Mouse (Mus musculus): ENCODE results near the gene Bad. TPM values are rescaled to one million over a fixed set of nuclear protein-coding genes. Genes with fewer than 3 reads are reported as not detected.

Gene Bad
- polyA plus RNA-seq, 2 experiments, result 76.5 to 77.5 TPM

GRCm38 (mm10) chr19:6942764-6943163, 1.1 kb downstream of the Bad start:
- H3K27ac ChIP-seq (replicated peaks; ENCODE audit: low read depth, low read length), result peak overlapping the region; percentile 90
- no peaks in the 10 kb centered on the region for H3K9me3 ChIP-seq (ENCODE audit: control insufficient read depth, low read length)
- peak overlapping the region; percentile 65 for H3K4me3 ChIP-seq (replicated peaks; ENCODE audit: low read length)
- 28% methylated on average over 5 of the region's 5 CpGs for WGBS
- H3K27me3 ChIP-seq (ENCODE audit: control insufficient read depth, insufficient read depth, low read length), result no peaks in the 10 kb centered on the region
- no peak for TF ChIP-seq POLR2A (IDR thresholded peaks at IDR 0.05; ENCODE audit: borderline replicate concordance, extremely low read depth, insufficient read depth, insufficient read length)
- DNase-seq (ENCODE audit: low spot score) (no peak), ATAC-seq (ENCODE audit: low FRiP score, low read depth) (no peak)
- H3K4me2 ChIP-seq (replicated peaks; ENCODE audit: low read depth, low read length, severe bottlenecking), result peak overlapping the region; percentile 80
- H3K9ac ChIP-seq (ENCODE audit: low read depth, low read length, severe bottlenecking), result peak overlapping the region; percentile 76
- peaks cover 13% of the 10 kb centered on the region for H3K4me1 ChIP-seq (ENCODE audit: control insufficient read depth, insufficient read depth, low read length)
- peaks cover 9% of the 10 kb centered on the region for H3K36me3 ChIP-seq (ENCODE audit: control insufficient read depth, insufficient read depth, low read length)

- H3K27ac ChIP-seq (replicated peaks; ENCODE audit: low read depth, low read length), result no peak overlapping the region
- TF ChIP-seq POLR2A (IDR thresholded peaks at IDR 0.05; ENCODE audit: borderline replicate concordance, extremely low read depth, insufficient read depth, insufficient read length), result no peak
- no peak overlapping the region for H3K4me3 ChIP-seq (replicated peaks; ENCODE audit: low read length)
- H3K9me3 ChIP-seq (ENCODE audit: control insufficient read depth, low read length), result no peaks in the 10 kb centered on the region
- H3K4me2 ChIP-seq (replicated peaks; ENCODE audit: low read depth, low read length, severe bottlenecking), result no peak overlapping the region
- ATAC-seq (ENCODE audit: low FRiP score, low read depth), result no peak
- peaks cover 13% of the 10 kb centered on the region for H3K4me1 ChIP-seq (ENCODE audit: control insufficient read depth, insufficient read depth, low read length)
- peaks cover 12% of the 10 kb centered on the region for H3K36me3 ChIP-seq (ENCODE audit: control insufficient read depth, insufficient read depth, low read length)
- H3K9ac ChIP-seq (ENCODE audit: low read depth, low read length, severe bottlenecking), result no peak overlapping the region
- DNase-seq (ENCODE audit: low spot score), result no peak
- H3K27me3 ChIP-seq (ENCODE audit: control insufficient read depth, insufficient read depth, low read length), result no peaks in the 10 kb centered on the region
- WGBS, result 94% methylated on average over 6 of the region's 6 CpGs
These were observed 2.0 kb downstream of the Bad start for GRCm38 (mm10) chr19:6943709-6944108.

- Histone ChIP-seq H3K9me3 (ENCODE audit: control insufficient read depth, low read length) (no peaks in the 10 kb centered on the region), H3K4me2 (replicated peaks; ENCODE audit: low read depth, low read length, severe bottlenecking) (no peak overlapping the region), H3K27ac (replicated peaks; ENCODE audit: low read depth, low read length) (no peak overlapping the region), H3K27me3 (ENCODE audit: control insufficient read depth, insufficient read depth, low read length) (no peaks in the 10 kb centered on the region), H3K36me3 (ENCODE audit: control insufficient read depth, insufficient read depth, low read length) (peaks cover 12% of the 10 kb centered on the region), H3K4me1 (ENCODE audit: control insufficient read depth, insufficient read depth, low read length) (peaks cover 18% of the 10 kb centered on the region), H3K4me3 (replicated peaks; ENCODE audit: low read length) (no peak overlapping the region), H3K9ac (ENCODE audit: low read depth, low read length, severe bottlenecking) (no peak overlapping the region)
- TF ChIP-seq POLR2A (IDR thresholded peaks at IDR 0.05; ENCODE audit: borderline replicate concordance, extremely low read depth, insufficient read depth, insufficient read length), result no peak
- 52% methylated on average over 4 of the region's 4 CpGs for WGBS
- DNase-seq (ENCODE audit: low spot score), result no peak
- ATAC-seq (ENCODE audit: low FRiP score, low read depth), result no peak
These were observed 6.1 kb downstream of the Bad start for GRCm38 (mm10) chr19:6947742-6948141.

- Histone ChIP-seq H3K4me2 (replicated peaks; ENCODE audit: low read depth, low read length, severe bottlenecking) (no peak overlapping the region), H3K36me3 (ENCODE audit: control insufficient read depth, insufficient read depth, low read length) (peaks cover 12% of the 10 kb centered on the region), H3K9ac (ENCODE audit: low read depth, low read length, severe bottlenecking) (no peak overlapping the region), H3K9me3 (ENCODE audit: control insufficient read depth, low read length) (no peaks in the 10 kb centered on the region), H3K27me3 (ENCODE audit: control insufficient read depth, insufficient read depth, low read length) (no peaks in the 10 kb centered on the region), H3K4me1 (ENCODE audit: control insufficient read depth, insufficient read depth, low read length) (peaks cover 18% of the 10 kb centered on the region), H3K4me3 (replicated peaks; ENCODE audit: low read length) (no peak overlapping the region), H3K27ac (replicated peaks; ENCODE audit: low read depth, low read length) (no peak overlapping the region)
- ATAC-seq (ENCODE audit: low FRiP score, low read depth), result no peak
- 81% methylated on average over 4 of the region's 4 CpGs for WGBS
- no peak for TF ChIP-seq POLR2A (IDR thresholded peaks at IDR 0.05; ENCODE audit: borderline replicate concordance, extremely low read depth, insufficient read depth, insufficient read length)
- no peak for DNase-seq (ENCODE audit: low spot score)
These were observed 6.5 kb downstream of the Bad start for GRCm38 (mm10) chr19:6948186-6948585.

- Histone ChIP-seq H3K4me2 (replicated peaks; ENCODE audit: low read depth, low read length, severe bottlenecking) (no peak overlapping the region), H3K4me1 (ENCODE audit: control insufficient read depth, insufficient read depth, low read length) (peaks cover 18% of the 10 kb centered on the region), H3K9ac (ENCODE audit: low read depth, low read length, severe bottlenecking) (no peak overlapping the region), H3K36me3 (ENCODE audit: control insufficient read depth, insufficient read depth, low read length) (peaks cover 22% of the 10 kb centered on the region), H3K27ac (replicated peaks; ENCODE audit: low read depth, low read length) (no peak overlapping the region), H3K4me3 (replicated peaks; ENCODE audit: low read length) (no peak overlapping the region), H3K9me3 (ENCODE audit: control insufficient read depth, low read length) (no peaks in the 10 kb centered on the region), H3K27me3 (ENCODE audit: control insufficient read depth, insufficient read depth, low read length) (no peaks in the 10 kb centered on the region)
- 89% methylated on average over 5 of the region's 5 CpGs for WGBS
- ATAC-seq (ENCODE audit: low FRiP score, low read depth), result no peak
- no peak for TF ChIP-seq POLR2A (IDR thresholded peaks at IDR 0.05; ENCODE audit: borderline replicate concordance, extremely low read depth, insufficient read depth, insufficient read length)
- no peak for DNase-seq (ENCODE audit: low spot score)
These were observed 7.9 kb downstream of the Bad start for GRCm38 (mm10) chr19:6949532-6949931.

- 67% methylated on average over 5 of the region's 5 CpGs for WGBS
- no peak for TF ChIP-seq POLR2A (IDR thresholded peaks at IDR 0.05; ENCODE audit: borderline replicate concordance, extremely low read depth, insufficient read depth, insufficient read length)
- H3K27me3 ChIP-seq (ENCODE audit: control insufficient read depth, insufficient read depth, low read length), result no peaks in the 10 kb centered on the region
- peak overlapping the region; percentile 62 for H3K4me3 ChIP-seq (replicated peaks; ENCODE audit: low read length)
- H3K4me2 ChIP-seq (replicated peaks; ENCODE audit: low read depth, low read length, severe bottlenecking), result peak overlapping the region; percentile 98
- H3K9me3 ChIP-seq (ENCODE audit: control insufficient read depth, low read length), result no peaks in the 10 kb centered on the region
- peak overlapping the region; percentile 70; the same call in 1 of the 2 replicates for H3K9ac ChIP-seq (ENCODE audit: low read depth, low read length, severe bottlenecking)
- H3K4me1 ChIP-seq (ENCODE audit: control insufficient read depth, insufficient read depth, low read length), result peaks cover 18% of the 10 kb centered on the region
- DNase-seq (ENCODE audit: low spot score) (no peak), ATAC-seq (ENCODE audit: low FRiP score, low read depth) (no peak)
- peak overlapping the region; percentile 92; the same call in 1 of the 2 replicates for H3K27ac ChIP-seq (replicated peaks; ENCODE audit: low read depth, low read length)
- H3K36me3 ChIP-seq (ENCODE audit: control insufficient read depth, insufficient read depth, low read length), result peaks cover 26% of the 10 kb centered on the region
These were observed 8.3 kb downstream of the Bad start for GRCm38 (mm10) chr19:6949951-6950350.

Measured in limb, embryonic 14.5 days (tissue).